Mouse (Mus musculus) heart, postnatal 0 days (tissue): ENCODE data around the gene Degs1. TPM values are rescaled to one million over a fixed set of nuclear protein-coding genes. Genes with fewer than 3 reads are reported as not detected.

ENCODE experiments used
- ATAC-seq: fragments of 200-750 bp; cut with Nextera tagmentation; 2 replicates; pipeline ENCODE4 v1.8.0; 2017; ENCODE audit warnings: low read depth, moderate number of reproducible peaks, moderate library complexity; ENCODE audit not compliant: insufficient read depth
- DNase-seq: peaks from one replicate; pipeline ENCODE4 v3.0.0-alpha.2; 2016; ENCODE audit warnings: low spot score
- H3K27ac ChIP-seq: fragments of 300-500 bp; sonication (generic); 2 replicates; pipeline ENCODE4 v1.5.1; 2014; ENCODE audit warnings: low read depth, mild to moderate bottlenecking
- H3K27me3 ChIP-seq: fragments of 300-500 bp; sonication (generic); 2 replicates; pipeline ENCODE4 v1.6.1; 2014; ENCODE audit warnings: low read length, mixed read lengths; ENCODE audit not compliant: control insufficient read depth, insufficient read depth
- H3K36me3 ChIP-seq: fragments of 300-500 bp; sonication (generic); replicated peaks from 2 replicates; pipeline ENCODE4 v1.6.1; 2014; ENCODE audit warnings: low read length, mixed read lengths; ENCODE audit not compliant: control insufficient read depth, insufficient read depth
- H3K4me1 ChIP-seq: fragments of 300-500 bp; sonication (generic); 2 replicates; pipeline ENCODE4 v1.6.1; 2014; ENCODE audit warnings: antibody characterized with exemption; ENCODE audit not compliant: control insufficient read depth, insufficient read depth
- H3K4me2 ChIP-seq: fragments of 300-500 bp; sonication (generic); 2 replicates; pipeline ENCODE4 v1.6.1; 2014; ENCODE audit warnings: low read depth, mild to moderate bottlenecking, low read length, moderate library complexity
- H3K4me3 ChIP-seq: fragments of 300-500 bp; sonication (generic); 2 replicates; pipeline ENCODE4 v1.5.1; 2014; ENCODE audit warnings: low read depth, low read length
- H3K9ac ChIP-seq: fragments of 300-500 bp; sonication (generic); replicated peaks from 2 replicates; pipeline ENCODE4 v1.6.1; 2014; ENCODE audit warnings: low read depth, low read length, mixed read lengths
- H3K9me3 ChIP-seq: fragments of 300-500 bp; sonication (generic); replicated peaks from 2 replicates; pipeline ENCODE4 v1.6.1; 2016; ENCODE audit warnings: low read length; ENCODE audit not compliant: control insufficient read depth
- CTCF ChIP-seq: IDR thresholded peaks from 2 replicates; pipeline ENCODE4 v1.5.1; 2016; ENCODE audit warnings: antibody characterized with exemption, control low read depth, low read depth
- EP300 ChIP-seq: IDR thresholded peaks from 2 replicates; pipeline ENCODE4 v1.6.1; 2016; ENCODE audit warnings: antibody characterized with exemption, low read depth
- WGBS: fragments of 180-500 bp; shearing (Covaris S2); extraction: QIAGEN DNeasy Blood & Tissue Kit; methylation state at CpG from one replicate; pipeline ENCODE4 v1.1.7; 2014; 5-methylcytosine and 5-hydroxymethylcytosine counted together
- polyA plus RNA-seq: library from polyadenylated mRNA; unstranded; fragments of >200 nt; fragmentation: Nextera tagmentation; extraction: Ambion mirVana; gene quantifications from 2 replicates; pipeline ENCODE4 v1.2.1, GENCODE M21; 2015
- total RNA-seq: library from RNA; depleted of rRNA; stranded (reverse); fragments of >200 nt; gene quantifications from 2 replicates; pipeline ENCODE4 v1.2.3, GENCODE M21; 2014; ENCODE audit warnings: low replicate concordance; rRNA removed

The Degs1 gene
- total and polyA plus RNA-seq, 2 experiments from 2014 or later = 190 to 218 TPM

- Histone ChIP-seq H3K27ac (no peak overlapping the region), H3K4me3 (no peak overlapping the region), H3K4me2 (no peak overlapping the region), H3K36me3 (no peaks in the 10 kb centered on the region), H3K27me3 (no peaks in the 10 kb centered on the region), H3K9me3 (peaks cover 4% of the 10 kb centered on the region; the same call in 1 of the 2 replicates), H3K9ac (no peak overlapping the region), H3K4me1 (no peaks in the 10 kb centered on the region)
- TF ChIP-seq EP300 (no peak), CTCF (no peak)
- 89% methylated on average over 9 of the region's 9 CpGs for WGBS
- no peak for ATAC-seq
- no peak for DNase-seq
Measured at GRCm38 (mm10) chr1:182226261-182226660, 56.3 kb downstream of the Degs1 start.

Other genes starting within 250 kb of the Degs1 start
- 62.5 and 65.0 TPM in 2 replicates for gene Srp9, start 158.1 kb downstream of the Degs1 start, total RNA-seq
- 147 and 155 TPM in 2 replicates for gene Srp9, start 158.1 kb downstream of the Degs1 start, polyA plus RNA-seq
- not detected in 2 replicates for gene Vmn1r1, start 118.3 kb downstream of the Degs1 start, total RNA-seq
- not detected in 2 replicates for gene Vmn1r1, start 118.3 kb downstream of the Degs1 start, polyA plus RNA-seq
- 12.2 and 27.9 TPM in 2 replicates for gene Fbxo28, start 58.8 kb upstream of the Degs1 start, total RNA-seq
- gene Fbxo28, start 58.8 kb upstream of the Degs1 start, polyA plus RNA-seq = 7.2 and 7.7 TPM in 2 replicates
- 13.6 and 31.9 TPM in 2 replicates for gene Trp53bp2, start 126.4 kb upstream of the Degs1 start, total RNA-seq
- gene Trp53bp2, start 126.4 kb upstream of the Degs1 start, polyA plus RNA-seq = 7.4 and 8.3 TPM in 2 replicates
- 71.2 and 85.4 TPM in 2 replicates for gene Capn2, start 234.8 kb upstream of the Degs1 start, total RNA-seq
- gene Capn2, start 234.8 kb upstream of the Degs1 start, polyA plus RNA-seq = 56.8 and 62.6 TPM in 2 replicates